Mouse (Mus musculus) thymus, postnatal 36 days (tissue): ENCODE measurements around the gene Rin1.
"Not testable (repeated sequence)": the region's sequence is repeated elsewhere in the genome, so short reads cannot be mapped to it uniquely, and the experiment has no call there.

Experiments used
- DNase-seq, 2 experiments: peaks; one replicate each; pipeline ENCODE4 v3.0.0; 2022; ENCODE audit warnings: mixed read lengths in 2 of 2

Gene Rin1

DNA sequence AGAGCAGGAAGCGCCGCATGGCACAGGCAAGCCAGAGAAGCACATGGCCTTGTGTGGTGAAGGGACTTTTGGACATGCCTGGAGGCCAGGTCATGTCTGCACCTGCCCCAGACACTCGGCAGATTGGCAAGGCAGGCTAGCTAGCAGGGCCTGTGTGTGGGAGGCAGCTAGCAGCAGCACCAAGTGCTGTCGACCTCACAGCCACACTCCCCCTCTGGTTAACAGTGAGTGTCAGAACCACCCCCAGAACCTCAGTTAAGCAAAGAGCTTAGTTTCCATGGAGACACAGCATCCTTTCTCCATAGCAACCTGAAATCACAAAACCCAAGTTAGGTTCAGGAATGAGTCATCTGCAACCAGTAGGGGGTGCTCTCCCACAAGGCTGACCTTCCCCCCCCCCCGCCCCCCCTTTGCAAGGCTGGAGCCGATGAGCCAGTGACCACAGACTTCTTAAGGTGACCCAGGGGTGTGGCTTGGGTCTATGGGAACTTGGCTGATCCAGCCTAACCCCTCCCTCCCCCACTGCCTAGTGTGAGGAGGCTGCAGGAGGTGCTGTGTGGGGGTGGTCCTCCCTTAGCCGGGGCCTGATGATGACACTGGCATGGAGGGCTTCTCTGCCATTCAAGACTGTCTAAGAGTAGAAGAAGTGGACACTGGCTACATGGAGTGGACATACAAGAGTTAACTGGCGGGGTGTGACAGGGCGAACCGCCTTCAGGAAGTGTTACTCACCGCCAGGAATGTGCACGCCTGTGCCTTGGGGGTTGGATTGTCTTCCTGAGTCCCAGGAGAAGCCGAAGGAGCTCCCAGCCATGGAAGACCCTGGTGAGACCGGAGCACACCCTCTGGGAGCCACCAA is at the start of gene Rin1:
Gene Rin1 (plus strand): TSS at position 435 of the 859 bp plus-strand sequence.
- no peak for DNase-seq

DNA sequence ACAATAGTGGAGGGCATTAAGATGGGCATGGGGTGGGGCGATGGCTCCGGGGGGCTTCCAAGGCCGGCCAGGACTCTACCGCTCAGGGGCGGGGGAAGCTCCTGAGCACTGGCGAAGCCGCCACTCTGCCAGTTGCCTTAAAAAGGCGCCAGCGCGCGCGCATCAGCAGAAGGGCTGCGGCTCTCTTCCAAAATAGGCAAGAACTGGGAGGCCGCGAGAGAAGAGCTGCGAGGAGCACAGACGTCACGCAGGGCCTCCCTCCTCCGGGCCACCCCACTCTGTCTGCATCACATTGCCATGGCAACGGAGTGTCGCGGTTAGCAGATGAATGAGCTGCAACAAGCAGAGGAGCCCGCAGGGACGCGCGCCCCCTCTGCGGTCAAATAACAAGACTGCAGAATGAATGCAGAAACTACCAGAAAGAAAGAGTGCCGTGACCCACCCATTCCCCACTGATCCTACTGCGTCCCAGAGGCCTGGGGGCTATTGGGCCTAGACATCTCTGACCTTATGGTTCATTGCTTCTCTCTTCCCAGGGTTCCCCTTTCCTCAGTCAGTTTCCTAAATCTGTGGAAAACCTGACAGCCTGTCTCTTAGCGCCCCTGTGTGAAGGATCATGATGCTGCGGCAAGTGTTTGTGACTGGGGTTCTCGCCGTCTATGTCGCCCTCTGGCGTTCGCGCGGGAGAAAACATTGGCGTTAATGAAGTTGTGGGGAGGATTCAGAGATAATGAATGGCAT is 48.4 kb upstream of the Rin1 start:
- DNase-seq, result peak; percentile 72 to 86

GRCm38 (mm10) chr19:5003644-5004043 is 46.6 kb upstream of the Rin1 start:
- DNase-seq, result not testable (repeated sequence)

DNA sequence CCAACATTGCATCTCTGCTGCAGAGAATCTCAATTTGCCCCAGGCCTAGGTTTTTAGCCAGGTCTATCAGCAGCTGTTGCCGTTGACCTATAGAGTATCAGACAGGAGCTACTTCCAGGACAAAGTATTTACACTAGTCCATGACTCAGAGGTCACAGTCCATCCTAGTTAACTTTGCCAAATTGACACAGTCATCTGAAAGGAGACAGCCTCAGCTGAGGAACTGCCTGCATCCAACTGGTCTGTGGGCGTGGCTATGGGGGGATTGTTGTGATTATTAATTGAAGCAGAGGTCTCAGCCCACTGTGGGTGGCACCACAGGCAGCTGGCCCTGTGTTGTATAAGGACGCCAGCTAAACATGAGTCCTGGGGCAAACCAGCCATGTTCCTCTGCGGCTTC is 45.4 kb upstream of the Rin1 start:
- no peak for DNase-seq

DNA sequence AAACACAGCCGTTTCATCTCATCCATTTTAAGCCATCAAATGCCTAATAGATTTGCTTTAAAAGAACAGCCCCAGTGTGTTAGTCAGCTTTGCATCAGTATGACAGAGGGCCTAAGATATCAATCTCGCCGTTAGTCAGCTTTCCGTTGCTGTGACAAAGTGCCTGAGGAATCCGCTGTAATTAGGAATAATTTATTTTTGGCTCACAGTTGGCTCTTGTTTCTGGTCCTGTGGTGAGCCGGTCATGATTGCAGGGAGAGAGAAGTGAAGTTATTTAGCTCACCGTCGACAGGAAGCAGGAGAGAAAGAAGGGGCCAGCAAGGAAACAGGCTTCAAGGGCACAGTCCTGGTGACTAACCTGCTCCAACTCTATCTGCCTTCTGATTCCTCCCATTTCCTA is 37.1 kb upstream of the Rin1 start:
- DNase-seq, result no peak

- DNase-seq, result no peak
These were observed 35.3 kb upstream of the Rin1 start for GRCm38 (mm10) chr19:5014961-5015398.

DNA sequence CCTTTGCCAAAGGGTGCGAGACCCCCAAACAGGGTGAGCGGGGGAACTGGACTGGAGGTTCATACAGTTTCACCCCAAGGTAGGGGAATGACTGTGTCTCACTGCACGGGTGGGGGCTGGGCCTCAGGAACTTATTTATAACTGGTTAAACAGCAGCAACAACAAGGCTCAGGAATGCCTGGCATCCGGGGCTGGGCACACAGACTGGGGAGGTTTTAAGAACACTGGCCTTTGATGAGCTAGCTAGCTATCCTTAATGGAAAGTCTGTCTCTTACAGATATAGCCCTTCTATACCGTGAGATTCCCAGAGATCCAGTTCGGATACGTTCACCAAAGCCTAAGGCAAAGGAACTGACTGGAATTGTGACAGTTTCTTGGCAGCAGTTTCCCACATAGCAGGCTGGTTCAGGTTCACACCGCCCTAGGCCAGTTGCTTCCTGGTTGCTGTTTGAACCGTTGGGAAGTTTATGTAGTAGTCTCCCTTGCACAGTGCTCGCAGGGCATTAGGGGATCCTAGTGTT is 34.0 kb upstream of the Rin1 start:
- DNase-seq, result no peak

DNA sequence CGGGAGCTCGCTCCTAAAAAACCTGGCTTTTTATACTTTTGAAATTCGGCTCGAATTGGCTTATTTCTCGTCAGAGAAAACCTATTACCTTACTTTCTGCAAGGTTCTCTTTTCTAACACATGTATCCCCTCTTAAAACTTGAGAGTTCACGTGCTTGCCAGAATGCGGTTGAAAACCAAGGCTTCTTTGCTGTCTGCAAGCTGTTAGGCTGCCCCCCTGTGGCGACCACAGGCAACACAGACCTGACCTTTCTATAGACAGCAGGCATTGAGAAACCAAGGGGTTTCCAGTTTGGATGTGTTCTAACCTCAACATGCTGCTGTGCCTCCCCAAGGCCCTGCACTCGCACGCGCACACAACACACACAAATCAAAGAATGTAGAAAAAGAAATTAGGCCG is 33.5 kb upstream of the Rin1 start:
- DNase-seq, result peak; percentile 69 to 74

- no peak for DNase-seq
These were observed 32.7 kb upstream of the Rin1 start for GRCm38 (mm10) chr19:5017611-5018010.

DNA sequence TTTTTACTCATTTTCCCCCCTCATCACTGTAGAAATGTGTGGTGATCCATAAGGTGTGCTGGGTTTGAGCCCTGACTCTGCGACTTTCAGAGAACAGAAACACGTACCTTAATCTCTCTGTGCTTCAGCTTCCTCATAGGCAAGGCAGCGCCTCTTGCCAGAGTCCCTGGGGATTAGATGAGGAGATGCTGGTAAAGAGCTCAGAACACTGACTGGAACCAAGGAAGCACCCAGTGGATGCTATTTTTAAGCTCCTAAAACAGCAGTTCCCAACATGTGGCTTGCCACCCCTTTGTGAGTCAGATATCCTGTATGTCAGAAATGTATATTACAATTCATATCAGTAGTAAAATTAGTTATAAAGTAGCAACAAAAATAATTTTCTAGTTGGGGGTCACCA is 32.1 kb upstream of the Rin1 start:
- no peak for DNase-seq

DNA sequence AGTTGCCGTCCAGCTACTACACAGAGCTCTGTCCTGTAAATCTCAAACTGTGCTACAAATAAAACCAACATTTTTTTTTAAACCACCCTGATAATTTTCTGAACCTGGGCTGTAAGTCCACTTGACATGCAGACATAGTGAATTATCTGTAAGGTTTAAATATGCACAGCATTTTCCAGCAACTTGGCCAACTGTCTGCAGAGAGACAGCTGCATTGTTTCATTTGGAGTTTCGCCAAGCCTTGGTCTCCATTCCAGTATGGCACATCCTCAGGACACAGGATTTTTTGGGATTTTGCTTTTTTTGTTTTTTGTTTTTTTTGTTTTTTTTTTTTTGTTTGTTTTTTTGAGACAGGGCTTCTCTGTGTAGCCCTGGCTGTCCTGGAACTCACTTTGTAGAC is 28.9 kb upstream of the Rin1 start:
- DNase-seq, result no peak

DNA sequence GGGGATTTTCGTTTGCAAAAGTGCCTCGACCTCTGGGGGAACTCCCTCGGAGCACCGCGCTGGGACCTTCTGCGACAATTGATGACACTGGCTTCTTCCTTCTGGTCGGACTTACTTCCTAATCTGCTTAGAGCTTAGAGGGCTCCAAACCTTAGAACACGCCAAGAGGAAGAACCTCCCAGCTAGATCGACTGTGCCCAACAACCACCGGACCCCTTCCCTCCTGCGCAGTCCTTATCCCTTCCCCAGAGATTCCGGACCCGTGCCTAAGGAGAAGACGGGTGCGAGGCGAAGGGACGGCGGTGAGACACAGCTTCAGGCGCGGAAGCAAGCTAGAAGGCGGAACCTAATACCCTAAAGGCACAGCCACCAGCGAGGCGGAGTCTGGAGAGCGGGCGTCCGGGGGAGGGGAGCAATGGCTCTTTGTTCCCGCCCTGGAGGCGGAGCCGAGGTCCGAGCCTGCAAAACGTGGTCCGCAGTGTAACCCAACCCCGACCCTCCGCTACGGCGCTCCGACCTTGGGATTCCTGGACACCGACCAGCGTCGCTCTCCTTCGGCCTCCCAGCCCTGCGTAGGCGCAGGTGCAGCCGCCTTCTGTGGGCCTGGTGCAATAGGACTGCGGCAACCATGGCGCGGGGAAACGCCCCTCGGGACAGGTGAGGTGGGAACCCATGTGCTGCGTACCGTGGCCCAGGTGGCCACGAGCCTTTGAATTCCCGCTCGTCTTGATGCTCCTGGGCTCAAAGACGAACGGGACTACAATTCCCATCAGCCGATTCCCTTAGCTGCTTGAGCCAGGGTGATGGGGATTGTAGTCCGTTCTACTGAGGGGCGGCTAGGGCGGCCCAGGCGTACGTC is 26.4 kb upstream of the Rin1 start, which contains the start of gene Slc29a2:
Gene Slc29a2 (plus strand): TSS at position 240 of the 859 bp plus-strand sequence.
- peak; percentile 85 to 89 for DNase-seq

- no peak for DNase-seq
These were observed 24.2 kb upstream of the Rin1 start for GRCm38 (mm10) chr19:5026111-5026510.

GRCm38 (mm10) chr19:5032686-5033085 is 17.6 kb upstream of the Rin1 start:
- DNase-seq, result no peak

GRCm38 (mm10) chr19:5036577-5036976 is 13.7 kb upstream of the Rin1 start:
- DNase-seq, result no peak

GRCm38 (mm10) chr19:5037678-5038571 is 12.4 kb upstream of the Rin1 start:
- peak; percentile 52 to 58 for DNase-seq

- DNase-seq, result peak; percentile 85 to 90
These were observed 11.5 kb upstream of the Rin1 start, which contains the start of the genes B4gat1 and AC124502.3 for GRCm38 (mm10) chr19:5038709-5039156. TSS of gene B4gat1 (plus strand) at chr19:5038826. TSS of gene AC124502.3 (plus strand) at chr19:5038891.

DNA sequence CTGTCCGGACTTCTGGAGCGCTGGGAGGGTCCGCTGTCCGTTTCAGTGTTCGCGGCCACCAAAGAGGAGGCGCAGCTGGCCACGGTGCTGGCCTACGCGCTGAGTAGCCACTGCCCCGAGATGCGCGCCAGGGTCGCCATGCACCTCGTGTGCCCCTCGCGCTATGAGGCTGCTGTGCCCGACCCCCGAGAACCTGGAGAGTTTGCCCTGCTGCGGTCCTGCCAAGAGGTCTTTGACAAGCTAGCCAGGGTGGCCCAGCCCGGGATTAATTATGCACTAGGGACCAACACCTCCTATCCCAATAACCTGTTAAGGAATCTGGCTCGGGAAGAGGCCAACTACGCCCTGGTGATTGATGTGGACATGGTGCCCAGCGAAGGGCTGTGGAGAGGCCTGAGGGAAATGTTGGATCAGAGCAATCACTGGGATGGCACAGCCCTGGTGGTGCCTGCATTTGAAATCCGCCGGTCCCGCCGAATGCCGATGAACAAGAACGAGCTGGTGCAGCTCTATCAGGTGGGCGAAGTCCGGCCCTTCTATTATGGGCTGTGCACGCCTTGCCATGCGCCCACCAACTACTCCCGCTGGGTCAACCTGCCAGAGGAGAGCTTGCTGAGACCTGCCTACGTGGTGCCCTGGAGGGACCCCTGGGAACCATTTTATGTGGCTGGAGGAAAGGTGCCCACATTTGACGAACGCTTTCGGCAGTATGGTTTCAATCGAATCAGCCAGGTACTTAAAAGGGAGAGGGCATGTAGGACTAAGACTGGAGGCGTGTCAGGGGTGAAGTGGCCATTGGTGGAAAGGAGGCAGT is 10.8 kb upstream of the Rin1 start:
- peak in 1 of 2 experiments; percentile 29 for DNase-seq

GRCm38 (mm10) chr19:5040862-5041523 is 9.3 kb upstream of the Rin1 start, which contains the start of gene Brms1:
TSS of gene Brms1 (plus strand) at chr19:5041354.
- DNase-seq, result peak; percentile 80 to 83

- DNase-seq, result no peak
These were observed 8.7 kb upstream of the Rin1 start for GRCm38 (mm10) chr19:5041588-5041987.
